Mouse (Mus musculus) heart, adult 2 months (tissue): Measurements from ENCODE around the gene Ypel2. TPM values are rescaled to one million over a fixed set of nuclear protein-coding genes. Genes with fewer than 3 reads are reported as not detected.

ENCODE experiments used
- DNase-seq, 2 experiments: peaks; one replicate each; pipeline ENCODE4 v3.0.0; 2021
- H3K27ac ChIP-seq: fragments of 200-600 bp; 2 replicates; pipeline ENCODE4 v1.8.1; 2022
- H3K27me3 ChIP-seq: fragments of 200-500 bp; 2 replicates; pipeline ENCODE4 v1.6.1; 2012; ENCODE audit warnings: mild to moderate bottlenecking, low read length, inconsistent platforms, mixed read lengths; ENCODE audit not compliant: control insufficient read depth, insufficient read depth
- H3K36me3 ChIP-seq: fragments of 200-500 bp; 2 replicates; pipeline ENCODE4 v1.6.1; 2012; ENCODE audit warnings: low read length, inconsistent platforms; ENCODE audit not compliant: control insufficient read depth, insufficient read depth
- H3K4me1 ChIP-seq: fragments of 200-500 bp; 2 replicates; pipeline ENCODE4 v1.6.1; 2011; ENCODE audit warnings: low read length; ENCODE audit not compliant: control insufficient read depth, insufficient read depth
- H3K4me3 ChIP-seq: fragments of 200-600 bp; 2 replicates; pipeline ENCODE4 v1.8.1; 2022
- H3K79me2 ChIP-seq: fragments of 200-500 bp; replicated peaks from 2 replicates; pipeline ENCODE4 v1.6.1; 2012; ENCODE audit warnings: mild to moderate bottlenecking, inconsistent platforms, low read length, moderate library complexity, mixed read lengths; ENCODE audit not compliant: control insufficient read depth, insufficient read depth
- H3K9ac ChIP-seq: fragments of 200-500 bp; 2 replicates; pipeline ENCODE4 v1.6.1; 2012; ENCODE audit warnings: low read depth, mild to moderate bottlenecking, control low read depth, inconsistent platforms, low read length, mixed read lengths
- CTCF ChIP-seq: fragments of 200-600 bp; IDR thresholded peaks from 2 replicates; pipeline ENCODE4 v1.8.1; 2022; ENCODE audit warnings: antibody characterized with exemption, mild to moderate bottlenecking, moderate library complexity
- EP300 ChIP-seq: fragments of 200-500 bp; IDR thresholded peaks from 2 replicates; pipeline ENCODE4 v1.6.1; 2011; ENCODE audit warnings: low read depth, low read length, control low read depth; ENCODE audit not compliant: insufficient read depth
- POLR2A ChIP-seq: fragments of 200-500 bp; IDR thresholded peaks from 2 replicates; pipeline ENCODE4 v1.6.1; 2011; ENCODE audit warnings: mild to moderate bottlenecking, low read depth, low read length, control low read depth; ENCODE audit not compliant: insufficient read depth
- WGBS: fragments of 180-500 bp; shearing (Covaris S2); methylation state at CpG from one replicate; pipeline ENCODE4 v1.1.7; 2018; 5-methylcytosine and 5-hydroxymethylcytosine counted together
- intact Hi-C: fragments of 180-260 bp; cut with DNase I; formaldehyde crosslinking; loops from one replicate; pipeline ENCODE4 v1.15.1; 2025
- polyA plus RNA-seq: library from polyadenylated mRNA; depleted of rRNA; stranded (reverse); fragments of >200 nt; gene quantifications from 2 replicates; pipeline ENCODE4 v1.2.3, GENCODE M21; 2012
- total RNA-seq, 2 experiments: library from RNA; stranded (reverse); gene quantifications; 2 replicates each; pipeline ENCODE4 v1.2.3; 2021

Gene Ypel2
- total and polyA plus RNA-seq, 3 experiments, result 7.9 to 26.3 (median 11.6) TPM

DNA sequence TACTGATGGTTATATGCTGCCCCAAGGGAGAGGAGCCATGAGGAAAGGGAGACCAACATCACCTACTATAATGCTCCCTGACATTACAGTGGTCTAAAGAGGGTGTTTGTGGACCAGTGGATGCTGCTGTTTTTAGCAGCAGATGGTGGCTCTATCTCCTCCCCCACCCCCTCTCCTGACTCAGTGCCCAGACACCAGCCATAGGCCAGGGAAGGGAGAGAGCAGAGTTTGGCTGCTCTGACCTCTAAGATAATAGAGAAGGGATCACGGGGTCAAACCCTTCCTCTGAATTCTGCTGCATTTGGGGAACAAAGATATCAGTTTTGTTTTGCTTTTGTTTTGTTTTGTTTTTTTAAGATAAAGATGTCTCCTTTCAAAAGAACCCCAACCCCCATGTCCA lies 30.5 kb downstream of the Ypel2 start:
- peak overlapping the region; percentile 74 for H3K27ac ChIP-seq
- TF ChIP-seq CTCF, result no peak
- no peak for TF ChIP-seq EP300
- no peak for TF ChIP-seq POLR2A
- intact Hi-C loops, result no loop called here
- no peaks in the 10 kb centered on the region for H3K27me3 ChIP-seq
- H3K79me2 ChIP-seq, result no peaks in the 10 kb centered on the region
- H3K4me3 ChIP-seq, result 0 out of 2 replicates have a peak overlapping the region, but pooled peaks have one; percentile 15
- DNase-seq, result peak in 1 of 2 experiments; percentile 52
- H3K4me1 ChIP-seq, result peaks cover 51% of the 10 kb centered on the region
- 13% methylated on average over 1 of the region's 1 CpGs for WGBS
- H3K9ac ChIP-seq, result no peak overlapping the region
- H3K36me3 ChIP-seq, result peaks cover 47% of the 10 kb centered on the region

DNA sequence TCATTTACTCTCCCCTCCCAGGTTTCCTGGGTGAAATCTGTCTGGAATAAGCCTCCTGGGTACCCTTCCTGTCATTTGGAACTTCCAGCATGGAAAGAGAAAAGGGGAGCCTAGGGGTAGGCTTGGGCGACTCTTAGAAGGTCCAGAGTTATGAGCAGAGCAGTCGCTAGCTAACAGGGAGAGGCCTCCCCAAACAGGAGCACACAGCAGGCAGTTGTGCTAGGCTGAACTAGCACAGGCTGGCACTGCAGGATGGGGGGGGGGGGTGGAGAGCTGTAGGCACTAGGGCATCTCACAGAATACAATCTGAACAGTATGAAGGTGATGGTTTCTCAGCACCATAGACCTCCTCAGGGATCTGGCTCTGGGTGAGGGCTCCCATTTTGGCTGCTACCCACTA lies 31.1 kb downstream of the Ypel2 start:
- H3K27ac ChIP-seq, result peak overlapping the region; percentile 74
- TF ChIP-seq POLR2A (no peak), CTCF (no peak), EP300 (no peak)
- H3K36me3 ChIP-seq, result peaks cover 51% of the 10 kb centered on the region
- 42% methylated on average over 2 of the region's 2 CpGs for WGBS
- peaks cover 56% of the 10 kb centered on the region for H3K4me1 ChIP-seq
- H3K9ac ChIP-seq, result no peak overlapping the region
- H3K27me3 ChIP-seq, result no peaks in the 10 kb centered on the region
- intact Hi-C loops, result loop anchor here (1.0 kb wide), 1 partner anchor 31 kb away; the partner anchor contains the start of gene Ypel2
- H3K4me3 ChIP-seq, result no peak overlapping the region
- DNase-seq, result no peak
- H3K79me2 ChIP-seq, result no peaks in the 10 kb centered on the region

DNA sequence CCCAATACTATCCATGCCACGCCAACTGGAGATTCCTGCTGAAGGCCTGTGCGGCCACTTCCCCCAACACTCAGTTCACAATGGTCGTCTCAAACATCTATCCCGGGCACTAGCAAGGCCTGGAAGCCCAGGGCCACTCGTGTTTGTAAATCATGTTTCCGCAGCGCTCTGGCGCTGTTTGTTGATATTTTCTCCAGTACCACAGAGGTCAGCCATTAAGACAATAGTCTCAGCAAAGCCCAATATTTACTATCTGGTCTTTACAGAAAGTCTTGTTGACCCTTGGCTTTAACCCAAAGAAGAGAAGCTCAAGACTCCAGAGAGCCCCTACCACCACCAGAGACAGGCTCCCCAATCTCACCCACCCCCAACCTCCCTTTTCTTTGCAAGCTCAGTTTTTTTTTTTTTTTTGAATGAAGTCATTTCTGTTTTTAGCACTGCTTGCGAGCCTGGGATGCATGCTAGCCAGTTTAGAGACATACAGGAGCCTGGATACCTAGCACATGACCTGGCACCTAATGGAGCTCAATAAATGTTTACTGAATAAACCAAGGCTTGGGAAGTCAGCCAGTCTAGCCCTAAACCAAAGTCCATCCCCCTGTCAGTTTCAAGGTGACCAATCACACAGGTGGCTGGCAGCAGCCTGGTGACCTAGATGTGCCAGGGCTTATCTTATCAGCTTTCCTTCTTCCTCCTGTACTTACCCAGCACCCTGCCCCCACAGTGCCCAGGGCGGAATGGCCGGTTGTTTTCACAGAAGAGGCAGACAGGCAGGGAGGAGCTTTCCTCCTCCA lies 31.8 kb downstream of the Ypel2 start:
- Histone ChIP-seq H3K9ac (no peak overlapping the region), H3K27me3 (no peaks in the 10 kb centered on the region), H3K27ac (peak overlapping the region; percentile 74), H3K36me3 (peaks cover 57% of the 10 kb centered on the region), H3K4me1 (peaks cover 59% of the 10 kb centered on the region), H3K79me2 (no peaks in the 10 kb centered on the region), H3K4me3 (no peak overlapping the region)
- 36% methylated on average over 11 of the region's 11 CpGs for WGBS
- TF ChIP-seq CTCF (no peak), EP300 (peak; percentile 89)
- peak; percentile 65 to 84 for DNase-seq
- intact Hi-C loops, result loop anchor here (1.0 kb wide), 1 partner anchor 32 kb away; the partner anchor contains the start of gene Ypel2

GRCm38 (mm10) chr11:86960331-86960730 lies 33.2 kb downstream of the Ypel2 start:
- H3K79me2 ChIP-seq, result no peaks in the 10 kb centered on the region
- 41% methylated on average over 2 of the region's 2 CpGs for WGBS
- H3K27ac ChIP-seq, result peak overlapping the region; percentile 87
- intact Hi-C loops, result no loop called here
- no peak for TF ChIP-seq POLR2A
- TF ChIP-seq CTCF, result no peak
- no peak for TF ChIP-seq EP300
- peaks cover 67% of the 10 kb centered on the region for H3K36me3 ChIP-seq
- no peak overlapping the region for H3K9ac ChIP-seq
- H3K4me3 ChIP-seq, result no peak overlapping the region
- no peak for DNase-seq
- no peaks in the 10 kb centered on the region for H3K27me3 ChIP-seq
- peaks cover 70% of the 10 kb centered on the region for H3K4me1 ChIP-seq

GRCm38 (mm10) chr11:86958721-86959675 lies 34.5 kb downstream of the Ypel2 start:
- Histone ChIP-seq H3K4me3 (no peak overlapping the region), H3K27me3 (no peaks in the 10 kb centered on the region), H3K36me3 (peaks cover 65% of the 10 kb centered on the region), H3K79me2 (no peaks in the 10 kb centered on the region), H3K4me1 (peaks cover 69% of the 10 kb centered on the region), H3K27ac (peak overlapping the region; percentile 87), H3K9ac (peak overlapping the region; percentile 24)
- WGBS, result 17% methylated on average over 12 of the region's 12 CpGs
- TF ChIP-seq POLR2A, result no peak
- TF ChIP-seq CTCF, result no peak
- TF ChIP-seq EP300, result no peak
- peak in 1 of 2 experiments; percentile 49 for DNase-seq
- intact Hi-C loops, result loop anchor here (1.0 kb wide), 1 partner anchor 39 kb away; no protein-coding TSS in a partner anchor
